Mouse (Mus musculus) granulocyte monocyte progenitor cell, adult 5-6 weeks (primary cell): ENCODE results near the gene Chchd6. TPM values are rescaled to one million over a fixed set of nuclear protein-coding genes. Genes with fewer than 3 reads are reported as not detected.
A peak's percentile ranks its signal among the peaks of the same experiment; 100 is the strongest.

Experiments used
- ATAC-seq: replicated peaks from 2 replicates; pipeline ENCODE4 v1.8.0; 2016; ENCODE audit warnings: mild to moderate bottlenecking, moderate TSS enrichment, inconsistent platforms; ENCODE audit not compliant: poor library complexity, severe bottlenecking
- total RNA-seq, 2 experiments: library from RNA; stranded (forward) in 1 of 2; stranded (reverse) in 1 of 2; fragments of 200-712, 200-1000 nt in 1 of 2; fragments of >200 nt in 1 of 2; fragmentation: Nextera tagmentation in 1 of 2; gene quantifications; 2 replicates each; pipeline ENCODE4 v1.2.3; 2014 to 2017

The Chchd6 gene
- total RNA-seq, 2 experiments from 2014 or later, result 13.5 to 15.3 TPM

DNA sequence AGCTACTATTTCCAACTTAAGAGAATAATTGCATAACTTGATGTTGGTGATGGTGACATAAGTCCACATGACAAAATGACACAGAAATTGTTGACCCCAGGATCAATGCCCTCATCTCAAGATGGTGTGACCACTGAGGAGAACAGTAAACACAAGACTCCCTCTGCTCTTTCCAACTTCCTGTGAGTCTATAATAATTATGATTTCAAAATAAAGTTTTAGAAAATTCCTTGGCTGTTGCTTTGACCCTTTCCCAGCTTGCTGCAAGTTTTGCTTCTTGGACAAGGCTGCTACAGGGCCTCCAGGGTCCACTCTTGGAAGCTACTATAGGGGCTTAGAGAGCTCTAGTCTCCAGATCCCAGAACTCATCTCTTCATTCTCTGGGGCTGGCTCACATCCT is 226.6 kb downstream of the Chchd6 start:
- no peak for ATAC-seq

DNA sequence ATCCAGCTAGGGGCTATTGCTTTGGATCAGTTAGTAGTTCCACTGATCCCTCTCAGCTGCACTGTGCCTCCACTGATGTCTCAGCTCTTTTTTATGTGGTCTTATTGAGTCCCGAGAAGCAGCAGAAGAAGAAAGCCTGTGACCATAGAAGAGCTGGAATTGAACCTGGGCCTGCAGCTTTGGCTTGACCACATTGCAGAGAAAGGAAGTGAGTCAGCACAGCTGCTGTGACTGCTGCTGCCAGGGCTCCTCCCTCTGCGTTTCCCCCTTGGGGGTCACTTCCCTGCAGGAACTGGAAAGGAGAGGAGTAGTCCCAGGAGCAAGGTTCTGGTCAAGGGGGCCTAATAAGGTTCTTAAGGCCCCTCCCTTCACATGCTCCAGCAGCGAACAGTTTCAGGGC is 231.1 kb downstream of the Chchd6 start:
- peak; percentile 69 for ATAC-seq

DNA sequence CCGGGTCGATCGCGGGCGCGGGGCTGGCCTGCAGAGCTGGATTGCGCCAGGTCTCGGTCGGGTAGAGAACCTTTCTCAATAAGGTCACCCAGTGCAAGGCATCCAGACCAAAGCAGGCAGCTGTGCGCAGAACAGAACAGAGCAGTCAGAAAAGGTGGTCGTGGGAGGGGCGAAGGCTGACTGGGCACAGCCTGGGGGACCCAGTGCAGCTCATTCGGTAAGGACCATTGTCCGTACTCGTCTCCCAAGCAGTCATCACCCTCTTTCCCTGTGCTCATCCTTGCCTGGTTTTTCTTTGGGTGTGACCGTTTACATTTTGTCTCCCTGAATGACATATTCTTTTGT is 232.4 kb downstream of the Chchd6 start:
- ATAC-seq, result peak; percentile 48

DNA sequence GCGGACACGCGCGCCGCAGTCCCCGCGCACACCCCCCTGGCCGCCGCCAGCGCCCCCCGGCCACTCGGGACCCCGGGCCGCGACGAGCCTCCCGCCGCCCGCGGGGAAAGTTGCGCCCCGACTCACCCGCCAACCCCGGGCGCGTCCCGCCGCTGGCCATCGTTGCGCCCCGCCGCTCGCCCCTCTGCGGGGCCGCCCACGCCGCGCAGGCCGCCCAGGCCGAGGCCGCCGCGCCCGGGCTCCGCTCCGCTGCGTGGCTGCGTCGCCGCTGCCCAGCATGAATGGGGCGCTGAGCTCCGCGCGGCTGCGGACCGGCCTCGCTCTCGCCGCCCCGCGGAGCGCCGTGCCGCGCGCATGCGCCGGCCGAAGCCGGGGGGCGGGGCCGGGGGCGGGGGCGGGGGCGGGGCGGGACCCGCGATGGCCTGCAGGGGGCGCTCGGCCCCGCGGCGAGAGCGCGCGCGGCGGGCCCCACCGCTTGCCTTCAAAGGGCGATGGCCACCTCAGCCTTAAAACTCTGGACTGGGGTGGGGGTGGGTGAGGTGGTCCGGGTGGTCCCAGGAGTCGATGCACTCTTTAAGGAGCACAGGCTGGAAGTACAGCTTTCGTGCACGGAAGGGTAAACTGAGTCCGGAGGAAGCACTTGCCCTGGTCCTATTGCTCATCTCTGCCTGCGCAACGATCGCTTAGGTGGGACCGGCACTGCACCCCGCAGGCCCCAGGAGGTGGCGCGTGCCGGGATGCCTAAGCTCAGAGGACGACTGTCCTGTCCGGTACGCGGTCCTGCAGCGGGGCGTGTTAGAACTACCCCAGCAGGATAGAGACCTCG is 233.0 kb downstream of the Chchd6 start, which contains the start of gene Plxna1:
TSS of gene Plxna1 (minus strand) at position 340 of the 826 bp plus-strand sequence.
- ATAC-seq, result peak; percentile 33

DNA sequence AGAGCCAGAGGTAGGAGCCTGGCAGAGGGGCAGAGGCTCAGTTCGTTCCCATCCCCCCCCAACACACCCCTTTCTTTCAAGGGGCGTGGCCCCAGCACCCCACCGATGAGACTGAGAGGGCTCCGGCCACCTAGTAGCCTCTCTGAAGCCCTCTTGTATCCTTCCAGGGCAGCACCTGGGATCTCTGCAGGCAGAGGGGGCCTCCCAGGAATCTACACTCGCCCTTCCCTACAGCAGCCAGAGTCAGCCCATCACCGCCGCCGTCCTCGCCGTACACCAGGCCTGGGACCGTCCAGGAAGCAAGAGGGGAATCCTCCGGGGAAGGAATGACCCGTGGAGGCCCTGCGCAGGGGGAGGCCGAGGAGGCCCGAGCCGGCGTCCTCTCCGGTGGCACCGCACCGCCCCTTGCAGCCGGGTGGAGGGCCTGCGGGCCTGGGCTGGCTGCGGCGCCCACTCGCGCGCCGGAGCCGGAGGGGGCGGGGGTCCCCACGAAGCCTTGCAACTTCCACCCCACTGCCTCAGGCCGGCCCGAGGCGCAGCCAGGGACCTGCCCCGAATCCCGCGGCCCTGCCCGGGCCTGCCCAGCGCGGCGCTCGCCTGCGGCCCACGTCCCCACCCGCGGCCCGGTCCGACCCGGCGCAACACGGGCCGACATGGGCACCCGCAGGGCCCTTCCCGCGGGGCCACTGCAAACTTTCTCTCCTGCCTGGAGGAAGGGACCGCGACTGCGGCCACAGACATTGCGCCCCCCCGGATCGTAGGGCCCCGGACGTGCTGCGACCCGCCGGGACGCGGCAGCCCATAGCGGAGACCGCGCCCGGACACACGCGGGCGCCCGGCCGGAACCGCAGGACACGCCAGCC is 233.8 kb downstream of the Chchd6 start:
- ATAC-seq, result no peak

DNA sequence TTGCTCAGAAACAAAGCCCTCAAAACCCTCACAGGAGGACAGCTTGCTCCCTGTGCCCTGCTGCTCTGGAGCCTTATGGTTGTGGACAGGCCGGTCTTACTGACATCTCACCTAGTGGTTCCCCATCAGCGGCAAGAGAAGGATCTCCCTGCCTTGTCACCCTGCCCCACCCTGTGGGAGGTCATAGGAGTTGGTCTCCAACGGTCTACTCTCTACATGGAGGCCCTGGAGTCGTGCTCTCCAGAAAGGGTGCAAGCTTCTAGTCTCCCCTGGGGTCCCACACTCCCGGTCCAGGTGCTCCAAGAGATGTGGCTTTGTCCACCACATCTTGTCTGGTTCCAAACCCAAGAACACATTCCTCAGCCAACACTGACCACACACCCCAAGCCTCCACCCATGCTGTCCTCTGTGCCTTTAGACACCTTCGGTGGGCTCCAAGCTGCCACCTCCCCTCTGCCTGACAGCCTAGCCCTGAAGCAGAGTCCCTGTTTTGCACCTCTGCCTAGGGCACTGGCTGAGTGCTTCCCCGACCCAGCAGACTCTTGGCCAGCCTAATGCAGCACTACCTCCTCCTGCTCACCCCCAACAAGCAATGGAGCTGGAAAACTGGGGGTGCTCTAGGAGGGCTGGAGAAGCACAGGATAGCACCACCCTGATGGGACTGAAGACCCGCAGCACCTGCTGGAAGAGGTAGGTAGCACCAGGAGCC is 234.6 kb downstream of the Chchd6 start:
- ATAC-seq, result no peak

DNA sequence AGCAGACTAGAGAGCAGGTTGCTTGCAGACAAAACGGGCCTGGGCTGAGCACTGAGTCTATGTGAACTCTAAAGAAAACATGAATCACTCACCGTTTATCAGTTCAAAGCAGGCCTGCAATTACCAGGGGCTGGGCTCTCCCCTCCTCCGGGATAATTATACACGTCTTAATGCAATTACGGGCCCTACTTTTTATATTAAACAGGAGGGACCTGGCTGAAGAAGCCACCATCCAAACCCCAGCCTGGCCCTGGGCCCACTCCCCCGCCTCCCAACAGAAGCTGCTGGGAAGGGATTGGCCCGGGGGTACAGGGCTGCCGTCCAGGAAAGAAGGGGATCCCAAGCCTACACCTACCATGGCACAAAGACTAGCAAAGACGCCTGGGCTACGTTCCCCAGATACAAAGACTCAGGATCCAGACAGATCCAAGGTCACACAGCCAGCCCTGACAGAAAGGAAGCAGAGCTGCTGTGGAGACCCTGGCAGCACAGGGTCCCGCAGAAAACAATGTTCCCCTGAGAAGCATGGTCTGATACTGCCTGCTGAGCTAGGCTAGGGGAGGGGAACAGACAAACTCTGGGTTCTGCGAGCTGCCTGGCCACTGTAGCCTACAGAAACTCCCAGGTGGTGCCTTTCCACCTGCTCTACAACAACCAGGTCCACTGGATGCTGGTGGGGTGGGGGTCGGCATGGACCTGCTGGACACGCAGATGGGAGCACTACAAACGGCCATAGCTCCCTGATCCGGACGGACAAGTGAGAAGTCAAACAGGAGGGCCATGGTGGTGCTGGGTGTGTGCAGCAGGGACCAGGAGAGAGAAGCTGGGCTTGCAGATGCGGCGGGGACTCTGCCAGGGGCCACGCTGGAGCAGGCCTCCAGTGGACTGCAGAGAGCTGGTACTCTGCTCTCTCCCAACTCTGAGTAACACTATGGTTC is 235.4 kb downstream of the Chchd6 start:
- no peak for ATAC-seq

DNA sequence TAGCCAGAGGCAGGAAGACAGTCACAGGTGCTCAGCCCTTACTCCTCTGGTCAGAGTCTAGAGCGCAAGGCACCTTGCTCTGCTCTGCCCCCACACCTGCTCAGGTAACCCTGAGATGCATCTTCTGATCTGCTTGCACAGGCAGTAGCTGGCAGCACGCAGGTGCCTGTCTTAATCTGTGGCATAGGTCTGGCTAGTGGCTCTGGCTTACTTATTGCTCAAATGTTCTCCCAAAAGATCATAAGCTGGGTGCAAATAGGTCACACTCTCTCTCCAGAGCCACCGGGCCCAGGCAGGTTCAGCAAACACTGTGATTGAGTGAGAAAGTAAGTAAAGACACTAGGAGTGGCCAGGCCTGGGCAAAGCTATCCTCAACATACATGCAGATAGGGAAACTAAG is 236.3 kb downstream of the Chchd6 start:
- ATAC-seq, result no peak

DNA sequence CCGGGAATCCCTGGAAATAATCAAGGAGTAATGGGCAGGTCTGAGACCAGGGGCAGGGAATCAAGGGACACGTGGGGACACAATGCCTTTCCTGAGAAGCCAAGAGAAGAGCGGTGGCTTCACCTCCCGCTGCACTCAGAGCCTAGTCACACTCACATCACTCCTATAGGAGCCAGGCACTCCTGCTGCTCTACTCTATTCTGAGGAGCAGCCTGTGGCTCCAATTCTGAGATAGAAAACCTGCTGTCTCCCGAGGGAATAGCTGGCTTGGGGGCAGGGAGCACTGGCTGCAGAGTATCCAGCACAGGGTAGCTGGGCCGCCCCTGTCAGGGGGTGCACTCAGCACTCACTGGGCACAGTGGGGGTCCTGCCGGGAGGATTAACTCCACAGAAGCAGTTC is 239.8 kb downstream of the Chchd6 start:
- ATAC-seq, result no peak

DNA sequence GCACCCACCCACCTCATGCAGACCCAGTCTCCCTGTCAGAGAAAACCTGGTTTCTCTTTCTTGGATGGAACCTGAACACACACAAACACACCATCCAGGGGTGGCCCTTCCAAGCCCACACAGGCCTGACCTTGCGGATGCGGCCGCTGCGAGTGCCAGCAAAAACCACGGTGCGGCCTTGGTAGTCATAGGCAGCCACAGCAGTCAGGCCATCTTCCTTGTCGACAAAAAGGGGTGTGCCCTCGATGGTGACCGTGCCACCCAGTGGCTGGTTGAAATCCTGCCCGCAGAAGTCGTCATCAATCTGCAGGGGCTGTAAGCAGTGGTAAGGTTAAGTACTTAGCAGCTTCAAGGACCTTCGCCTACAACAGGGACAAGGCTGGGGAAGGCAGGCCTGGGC is 240.7 kb downstream of the Chchd6 start:
- no peak for ATAC-seq

DNA sequence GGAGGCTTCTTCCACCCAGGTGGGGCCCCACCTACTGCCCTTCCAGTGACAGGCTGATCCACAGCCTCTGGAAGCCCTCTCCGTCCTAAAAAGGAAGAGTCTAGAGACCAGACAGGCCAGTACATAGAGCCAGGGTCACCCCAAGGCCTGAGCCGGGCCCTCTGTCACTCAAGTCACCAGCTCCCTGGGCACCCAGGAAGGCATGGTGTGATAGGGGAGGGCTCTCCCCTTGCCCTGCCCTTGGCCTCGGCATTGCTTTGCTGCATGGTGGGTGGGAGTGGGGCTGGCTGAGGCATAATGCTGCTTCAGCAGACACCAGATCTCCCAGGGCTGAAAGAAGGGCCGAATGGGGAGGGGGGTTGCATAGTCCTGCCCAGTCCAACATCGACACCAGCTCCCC is 241.4 kb downstream of the Chchd6 start:
- no peak for ATAC-seq

DNA sequence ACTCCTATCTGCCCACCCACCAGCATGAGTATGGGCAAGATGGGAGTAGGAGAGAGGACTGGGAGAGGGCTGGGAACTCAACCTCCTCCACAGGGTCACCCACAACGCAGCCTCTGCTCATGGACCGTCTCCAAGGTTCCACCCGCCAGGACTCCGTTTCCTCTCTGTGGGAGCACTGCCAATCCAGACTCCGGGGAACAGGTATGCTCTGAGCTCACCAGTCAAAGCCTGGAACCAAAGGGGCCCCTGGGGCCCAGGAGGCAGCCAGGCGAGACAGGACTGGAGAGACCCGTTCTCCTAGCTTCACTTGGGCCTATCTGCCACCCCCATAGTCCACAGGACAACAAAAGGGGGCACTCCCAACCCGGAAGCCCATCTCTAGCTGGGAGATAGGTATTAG is 242.4 kb downstream of the Chchd6 start:
- no peak for ATAC-seq

DNA sequence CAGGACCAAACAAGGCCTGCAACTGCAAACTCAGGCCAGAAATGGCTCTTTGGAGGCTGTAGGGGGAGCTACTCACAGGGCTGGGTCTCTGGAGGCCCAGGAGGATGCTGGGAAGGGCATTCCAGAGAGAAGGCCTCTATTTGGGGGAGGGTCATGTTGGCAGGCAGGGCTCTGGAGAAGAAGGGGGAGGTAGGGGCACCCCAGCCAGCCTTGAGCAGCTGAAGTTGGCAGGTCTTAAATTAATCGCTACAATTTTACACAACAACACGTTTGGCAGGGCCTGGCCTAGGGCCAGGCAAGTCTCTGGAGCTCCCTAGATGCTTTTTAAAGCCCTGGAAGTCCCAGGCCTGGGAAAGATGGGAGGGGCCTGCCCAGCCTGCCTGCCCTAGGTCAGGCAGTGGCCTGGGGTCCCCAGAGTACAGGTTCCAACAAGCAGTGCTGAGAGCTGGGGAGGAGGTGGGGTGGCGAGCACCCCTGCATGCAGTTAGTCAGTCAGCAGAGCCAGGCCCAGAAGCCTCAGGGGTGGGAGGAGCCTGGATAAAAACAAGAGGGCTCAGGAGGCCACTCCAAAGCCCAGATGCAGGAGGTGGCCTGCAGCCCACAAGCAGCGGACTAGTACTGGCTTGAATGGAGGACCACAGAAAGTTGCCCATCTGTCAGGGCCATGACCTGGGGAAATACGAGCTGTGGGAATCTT is 243.9 kb downstream of the Chchd6 start:
- no peak for ATAC-seq

DNA sequence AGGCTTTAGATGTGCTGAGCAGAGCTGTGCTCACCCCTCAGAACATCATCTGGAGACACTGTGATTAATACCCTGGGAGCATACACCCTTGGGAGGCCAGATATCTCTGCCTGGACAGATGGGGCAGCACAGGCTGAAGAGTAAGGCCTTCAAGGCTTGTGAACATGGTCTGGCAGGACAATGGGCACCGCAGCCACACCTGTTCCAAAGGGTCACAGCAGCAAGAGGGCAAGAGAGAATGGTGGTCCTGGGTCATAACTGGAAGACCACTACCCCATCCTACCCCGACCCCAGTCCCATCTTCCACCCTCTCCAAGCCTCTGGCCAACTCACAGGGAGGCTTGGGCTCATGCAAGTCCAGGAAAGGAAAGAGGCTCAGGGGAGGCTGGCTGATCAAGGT is 244.9 kb downstream of the Chchd6 start:
- ATAC-seq, result no peak

DNA sequence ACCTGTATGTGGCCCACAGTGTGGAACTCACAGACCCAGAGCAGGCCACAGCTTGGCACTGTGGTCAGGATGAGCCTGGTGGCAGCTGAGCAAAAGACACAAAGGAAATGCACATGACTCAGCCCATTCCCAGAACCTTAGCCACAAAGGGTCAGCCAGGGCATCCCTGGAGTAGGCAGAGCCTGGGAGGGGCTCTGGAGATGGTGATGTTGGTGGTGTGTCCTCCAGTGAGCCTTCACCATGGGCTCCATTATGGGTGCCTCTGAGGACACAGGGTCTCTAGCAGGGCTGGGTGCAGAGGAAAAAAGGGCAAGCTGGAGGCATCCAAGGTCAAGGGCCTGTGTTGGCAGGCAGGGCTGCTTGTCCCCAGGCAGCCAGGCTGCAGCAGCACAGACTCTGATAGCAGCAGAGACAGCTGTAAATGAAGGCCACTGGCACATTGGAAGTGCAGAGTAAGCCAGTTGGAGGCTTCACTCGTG is 245.4 kb downstream of the Chchd6 start:
- ATAC-seq, result no peak

DNA sequence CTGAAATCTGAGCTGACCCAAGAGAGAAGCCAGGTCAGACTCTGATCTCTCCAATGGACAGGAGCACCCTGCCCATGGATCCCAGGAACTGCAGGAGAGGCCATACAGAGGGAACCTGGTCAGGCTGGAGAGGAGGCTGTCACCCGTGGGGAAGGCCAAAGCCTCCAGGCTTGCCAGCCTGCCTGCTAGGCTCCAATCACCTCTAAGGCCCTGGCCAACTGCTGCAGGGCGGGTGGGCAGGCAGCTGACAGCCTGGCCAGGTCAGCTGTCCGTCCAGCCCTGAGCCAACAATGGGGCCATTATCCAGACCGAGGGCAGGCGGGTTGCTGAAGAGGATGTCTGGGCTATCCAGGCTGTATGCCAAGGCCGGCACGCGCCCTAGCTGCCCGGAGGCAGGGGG is 247.1 kb downstream of the Chchd6 start:
- ATAC-seq, result no peak

DNA sequence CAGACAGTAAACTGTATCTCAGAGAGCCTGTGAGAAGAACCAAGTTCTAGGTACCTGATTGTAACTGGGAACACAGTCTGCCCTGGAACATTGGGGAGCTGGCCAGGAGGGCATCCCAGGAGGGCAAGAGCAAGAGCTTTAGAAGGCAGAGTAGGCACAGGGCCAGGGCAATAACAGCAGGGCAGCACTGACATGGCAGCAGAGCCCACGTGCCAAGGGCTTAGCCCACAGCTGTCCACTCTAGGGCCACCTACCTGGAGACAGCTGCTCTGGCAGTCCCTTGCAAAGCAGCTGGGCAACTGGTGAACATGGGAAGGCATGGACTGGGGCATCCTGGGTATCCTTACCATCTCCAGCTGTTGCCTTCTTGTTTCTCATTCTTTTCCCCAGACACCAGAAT is 247.7 kb downstream of the Chchd6 start:
- no peak for ATAC-seq

DNA sequence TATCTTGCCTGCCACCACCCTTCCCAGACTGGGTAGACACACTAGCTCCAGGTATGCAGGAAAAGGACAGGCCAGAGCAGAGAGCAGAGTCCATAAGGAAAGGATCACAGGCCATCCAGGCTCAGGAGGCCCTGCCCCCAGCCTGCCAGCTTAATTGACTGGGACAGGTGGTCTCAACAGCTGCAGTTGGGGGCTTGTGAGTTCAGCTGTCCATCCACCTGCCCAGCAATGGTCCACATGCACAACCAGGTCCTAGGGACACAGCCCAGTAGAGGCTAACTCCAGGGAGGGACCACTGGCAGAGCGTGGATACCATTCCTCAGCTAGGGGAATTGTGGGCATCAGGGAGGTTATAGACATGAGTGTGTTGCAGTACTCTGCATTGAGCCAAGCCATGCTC is 249.6 kb downstream of the Chchd6 start:
- no peak for ATAC-seq

DNA sequence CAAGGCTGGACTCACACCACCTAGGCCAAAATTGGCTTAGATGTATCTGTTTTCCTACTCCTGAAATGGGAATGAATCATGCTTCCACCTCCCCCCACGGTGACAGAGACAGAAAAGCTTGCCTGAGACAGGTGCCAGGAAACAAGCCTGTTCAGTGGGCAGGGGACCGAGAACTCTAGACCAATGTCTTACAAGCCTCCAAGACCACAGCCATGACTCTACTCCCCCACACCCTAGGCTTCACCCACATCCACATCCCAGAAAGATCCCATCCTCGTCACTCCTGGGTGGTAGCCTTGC is 250.0 kb downstream of the Chchd6 start:
- ATAC-seq, result no peak
